Mouse (Mus musculus) thymus, adult 2 months (tissue): ENCODE measurements around the gene Apba1. TPM values are rescaled to one million over a fixed set of nuclear protein-coding genes. Genes with fewer than 3 reads are reported as not detected.

ENCODE experiments used
- DNase-seq: peaks from one replicate; pipeline ENCODE4 v3.0.0; 2021
- H3K27ac ChIP-seq: fragments of 200-500 bp; 2 replicates; pipeline ENCODE4 v1.5.1; 2012; ENCODE audit warnings: low read length, control low read depth; ENCODE audit not compliant: control insufficient read depth, insufficient read depth
- H3K27me3 ChIP-seq: fragments of 200-500 bp; 2 replicates; pipeline ENCODE4 v1.6.1; 2012; ENCODE audit warnings: mild to moderate bottlenecking, low read length, moderate library complexity, mixed read lengths; ENCODE audit not compliant: control insufficient read depth, insufficient read depth
- H3K36me3 ChIP-seq: fragments of 200-500 bp; 2 replicates; pipeline ENCODE4 v1.6.1; 2012; ENCODE audit warnings: mild to moderate bottlenecking, low read length, moderate library complexity; ENCODE audit not compliant: control insufficient read depth, insufficient read depth
- H3K4me1 ChIP-seq: fragments of 200-500 bp; replicated peaks from 2 replicates; pipeline ENCODE4 v1.6.1; 2012; ENCODE audit warnings: low read length; ENCODE audit not compliant: control insufficient read depth, insufficient read depth
- H3K4me3 ChIP-seq: fragments of 200-500 bp; 2 replicates; pipeline ENCODE4 v1.5.1; 2012; ENCODE audit warnings: mild to moderate bottlenecking, low read length, control low read depth, moderate library complexity; ENCODE audit not compliant: control insufficient read depth, insufficient read depth
- CTCF ChIP-seq: fragments of 200-500 bp; IDR thresholded peaks from 2 replicates; pipeline ENCODE4 v1.5.1; 2012; ENCODE audit warnings: mild to moderate bottlenecking, control low read depth, low read length, moderate library complexity, borderline replicate concordance; ENCODE audit not compliant: control insufficient read depth, poor library complexity, insufficient read depth; ENCODE audit errors: extremely low read depth
- POLR2A ChIP-seq: fragments of 200-500 bp; IDR thresholded peaks from 2 replicates; pipeline ENCODE4 v1.6.1; 2012; ENCODE audit warnings: mild to moderate bottlenecking, low read length, control low read depth, moderate library complexity; ENCODE audit not compliant: control insufficient read depth, poor library complexity, insufficient read depth; ENCODE audit errors: extremely low read depth
- WGBS: fragments of 180-500 bp; shearing (Covaris S2); methylation state at CpG from one replicate; pipeline ENCODE4 v1.1.7; 2018; 5-methylcytosine and 5-hydroxymethylcytosine counted together
- polyA plus RNA-seq: library from polyadenylated mRNA; depleted of rRNA; stranded (reverse); fragments of >200 nt; gene quantifications from 2 replicates; pipeline ENCODE4 v1.2.3, GENCODE M21; 2012

Gene Apba1
- polyA plus RNA-seq, 1 experiment: 3.6 TPM

GRCm38 (mm10) chr19:23901177-23901576 is 142.5 kb downstream of the Apba1 start:
- Histone ChIP-seq H3K27ac (no peak overlapping the region), H3K4me3 (no peak overlapping the region), H3K36me3 (no peaks in the 10 kb centered on the region), H3K27me3 (no peaks in the 10 kb centered on the region), H3K4me1 (no peaks in the 10 kb centered on the region)
- TF ChIP-seq CTCF (no peak), POLR2A (no peak)
- DNase-seq: peak; percentile 5
- 74% methylated on average over 3 of the region's 3 CpGs for WGBS

DNA sequence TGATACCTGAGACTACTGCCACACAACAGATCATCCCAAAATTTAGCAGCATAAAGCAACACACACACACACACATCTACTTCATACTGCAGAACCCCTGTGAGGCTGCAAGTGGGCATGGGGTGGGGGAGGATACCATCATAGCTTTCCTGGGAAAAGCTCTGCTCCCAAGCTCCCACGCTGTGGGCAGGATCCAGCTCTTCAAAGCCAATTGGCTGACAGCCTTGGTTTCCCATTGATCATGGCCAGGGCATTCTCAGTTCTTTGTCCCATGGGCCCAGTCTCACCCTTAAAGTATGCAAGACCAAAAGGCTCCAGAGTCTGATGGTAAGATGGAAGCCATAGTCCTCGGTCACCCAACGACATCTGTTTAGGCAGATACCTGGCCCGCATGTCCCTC is 143.1 kb downstream of the Apba1 start:
- Histone ChIP-seq H3K4me1 (no peaks in the 10 kb centered on the region), H3K27ac (no peak overlapping the region), H3K36me3 (no peaks in the 10 kb centered on the region), H3K27me3 (no peaks in the 10 kb centered on the region), H3K4me3 (no peak overlapping the region)
- DNase-seq: no peak
- WGBS: 97% methylated on average over 4 of the region's 4 CpGs
- no peak for TF ChIP-seq CTCF
- no peak for TF ChIP-seq POLR2A

DNA sequence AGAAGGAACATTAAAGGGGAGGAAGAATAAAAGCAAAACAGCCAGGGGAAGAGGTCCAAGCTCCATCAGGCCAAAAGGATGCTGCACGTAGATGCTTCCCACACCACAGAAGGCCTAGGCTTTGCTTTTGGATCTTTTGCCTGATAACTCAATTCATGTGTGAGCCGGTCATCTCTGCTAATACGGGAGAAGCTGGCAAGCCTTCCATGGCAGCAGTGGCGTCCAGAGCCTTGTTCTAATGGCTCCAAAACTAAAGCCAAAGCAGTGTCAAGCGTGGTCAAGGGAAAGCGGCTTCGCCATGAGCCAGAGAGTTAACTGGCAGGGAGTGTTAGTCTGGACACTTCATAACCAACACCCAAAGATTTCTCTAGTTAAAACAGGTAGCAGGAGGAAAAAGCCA is 144.4 kb downstream of the Apba1 start:
- Histone ChIP-seq H3K27me3 (no peaks in the 10 kb centered on the region), H3K36me3 (no peaks in the 10 kb centered on the region), H3K27ac (no peak overlapping the region), H3K4me1 (no peaks in the 10 kb centered on the region), H3K4me3 (no peak overlapping the region)
- no peak for TF ChIP-seq CTCF
- no peak for TF ChIP-seq POLR2A
- WGBS: 95% methylated on average over 7 of the region's 7 CpGs
- no peak for DNase-seq

DNA sequence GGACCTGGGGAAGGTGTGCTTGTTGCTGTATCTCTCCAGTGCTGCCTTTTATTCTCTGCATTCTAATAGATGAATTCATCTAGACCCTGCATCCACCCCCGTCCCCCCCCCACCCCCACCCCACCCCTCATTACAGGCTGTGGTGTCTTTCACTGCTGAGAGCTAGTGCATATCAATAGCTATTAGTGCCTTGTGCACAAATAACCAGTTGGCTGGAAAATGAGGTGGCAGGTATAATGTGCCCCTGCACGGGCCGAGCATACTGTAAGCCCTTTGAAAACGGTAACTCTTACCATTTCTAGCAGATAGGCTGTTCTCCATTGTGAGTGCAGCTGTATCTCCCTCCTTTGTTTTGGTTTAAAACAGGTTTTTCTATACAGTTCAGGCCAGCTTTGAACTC is 146.2 kb downstream of the Apba1 start:
- Histone ChIP-seq H3K4me3 (no peak overlapping the region), H3K4me1 (no peaks in the 10 kb centered on the region), H3K27ac (no peak overlapping the region), H3K36me3 (no peaks in the 10 kb centered on the region), H3K27me3 (no peaks in the 10 kb centered on the region)
- WGBS: 96% methylated on average over 4 of the region's 4 CpGs
- no peak for TF ChIP-seq CTCF
- TF ChIP-seq POLR2A: no peak
- no peak for DNase-seq

- Histone ChIP-seq H3K27ac (no peak overlapping the region), H3K4me3 (no peak overlapping the region), H3K27me3 (no peaks in the 10 kb centered on the region), H3K36me3 (no peaks in the 10 kb centered on the region), H3K4me1 (no peaks in the 10 kb centered on the region)
- 93% methylated on average over 5 of the region's 5 CpGs for WGBS
- no peak for DNase-seq
- TF ChIP-seq POLR2A: no peak
- no peak for TF ChIP-seq CTCF
Measured at GRCm38 (mm10) chr19:23905772-23906171, 147.1 kb downstream of the Apba1 start.

DNA sequence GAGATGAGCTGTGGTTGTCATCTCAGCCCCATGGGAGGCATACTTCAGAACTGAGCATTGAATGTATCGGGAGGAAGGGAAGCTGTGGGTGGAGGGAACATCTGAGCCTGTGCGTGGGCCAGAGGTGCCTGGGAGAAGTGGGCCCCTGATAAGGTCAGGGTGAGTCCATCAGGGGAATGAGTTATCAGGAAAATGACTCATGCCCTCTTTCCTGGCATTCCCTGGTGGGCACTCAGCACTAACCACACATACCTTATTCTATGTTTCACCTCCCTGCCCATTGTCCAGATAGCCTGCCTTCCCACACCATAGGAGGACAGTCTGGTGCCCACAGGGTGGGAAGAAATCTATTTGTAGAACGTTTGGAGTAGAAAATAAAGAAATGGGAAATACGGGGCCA is 151.7 kb downstream of the Apba1 start:
- Histone ChIP-seq H3K36me3 (no peaks in the 10 kb centered on the region), H3K27me3 (no peaks in the 10 kb centered on the region), H3K4me3 (no peak overlapping the region), H3K27ac (no peak overlapping the region), H3K4me1 (no peaks in the 10 kb centered on the region)
- no peak for TF ChIP-seq CTCF
- no peak for TF ChIP-seq POLR2A
- WGBS: 57% methylated on average over 4 of the region's 4 CpGs
- no peak for DNase-seq
